Mouse (Mus musculus): ENCODE data around the gene Bloc1s4.

Gene Bloc1s4

DNA sequence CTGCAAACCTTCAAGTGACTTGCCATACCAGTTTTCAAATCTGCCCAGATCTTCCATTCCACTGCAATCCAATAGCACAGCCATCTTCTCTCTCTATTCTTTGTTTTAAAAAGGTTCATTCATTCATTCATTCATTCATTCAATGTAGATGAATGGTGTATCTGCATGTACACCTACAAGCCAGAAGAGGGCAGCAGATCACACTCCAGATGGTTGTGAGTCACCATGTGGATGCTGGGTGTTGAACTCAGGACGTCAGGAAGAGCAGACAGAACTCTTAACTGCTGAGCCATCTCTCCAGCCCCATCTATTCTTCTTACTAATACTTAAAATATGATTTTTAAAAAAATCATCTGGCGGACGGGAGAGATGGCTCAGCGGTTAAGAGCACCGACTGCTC, 8.6 kb upstream of the Bloc1s4 start:
- POLR2A ChIA-PET = interaction anchor here in 1 of 4 experiments (1.5 kb wide), 1 partner anchor 14 kb away, joined by 3 read pairs; no protein-coding TSS in a partner anchor
- CTCF ChIA-PET = interaction anchor here (0.7 to 1.8 kb wide), 5 partner anchors 54 to 388 kb away, joined by 3 to 7 read pairs (median 4); partner anchors contain the start of gene Man2b2 (in 1 of the 4)

DNA sequence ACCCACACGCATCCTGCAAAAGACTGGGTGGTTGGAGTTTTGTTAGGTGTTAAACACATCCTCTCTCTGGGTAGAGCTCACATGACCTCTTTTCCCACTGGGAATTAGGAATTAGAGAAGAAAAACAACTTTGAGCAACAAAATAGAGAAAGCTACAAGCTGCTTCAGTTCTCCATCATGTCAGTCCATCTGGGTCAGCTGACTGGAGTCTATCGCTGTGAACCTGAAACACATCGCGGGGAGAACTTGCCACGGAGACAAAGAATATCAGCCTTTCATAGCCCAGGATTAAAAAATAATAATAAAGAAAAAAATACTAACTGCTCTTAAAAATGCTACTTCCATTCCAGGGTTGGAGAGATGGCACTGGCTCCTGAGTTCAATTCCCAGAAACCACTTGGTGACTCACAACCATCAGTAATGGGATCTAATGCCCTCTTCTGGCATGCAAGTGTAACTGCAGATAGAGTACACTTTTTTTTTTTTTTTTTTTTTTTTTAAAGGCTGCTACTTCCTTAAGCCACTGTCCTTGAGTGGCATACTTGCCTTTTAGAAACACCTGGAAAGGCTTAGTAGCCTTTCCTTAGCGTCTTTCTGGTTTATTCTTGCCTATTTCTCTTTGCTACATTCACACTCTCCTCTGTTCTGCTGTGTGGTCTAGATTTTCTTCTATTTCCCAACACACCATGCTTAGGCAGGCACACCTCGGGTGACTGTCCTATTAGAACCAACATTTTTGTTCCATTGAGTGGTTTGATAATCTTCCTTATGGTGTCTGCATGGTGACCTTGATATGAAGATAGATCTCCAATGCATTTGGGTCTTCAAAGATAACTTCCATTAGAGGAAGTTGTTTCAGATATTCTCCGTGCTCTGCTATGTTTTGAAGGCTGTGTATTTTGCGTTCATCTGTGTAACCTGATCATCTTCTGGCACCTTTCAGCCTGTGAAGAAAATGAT, 1.9 kb upstream of the Bloc1s4 start:
- POLR2A ChIA-PET = interaction anchor here in 2 of 4 experiments (0.9 to 1.1 kb wide), 2 partner anchors 38 to 286 kb away, joined by 3 read pairs; partner anchors contain the start of gene Grpel1 (in 1 of the 2)

DNA sequence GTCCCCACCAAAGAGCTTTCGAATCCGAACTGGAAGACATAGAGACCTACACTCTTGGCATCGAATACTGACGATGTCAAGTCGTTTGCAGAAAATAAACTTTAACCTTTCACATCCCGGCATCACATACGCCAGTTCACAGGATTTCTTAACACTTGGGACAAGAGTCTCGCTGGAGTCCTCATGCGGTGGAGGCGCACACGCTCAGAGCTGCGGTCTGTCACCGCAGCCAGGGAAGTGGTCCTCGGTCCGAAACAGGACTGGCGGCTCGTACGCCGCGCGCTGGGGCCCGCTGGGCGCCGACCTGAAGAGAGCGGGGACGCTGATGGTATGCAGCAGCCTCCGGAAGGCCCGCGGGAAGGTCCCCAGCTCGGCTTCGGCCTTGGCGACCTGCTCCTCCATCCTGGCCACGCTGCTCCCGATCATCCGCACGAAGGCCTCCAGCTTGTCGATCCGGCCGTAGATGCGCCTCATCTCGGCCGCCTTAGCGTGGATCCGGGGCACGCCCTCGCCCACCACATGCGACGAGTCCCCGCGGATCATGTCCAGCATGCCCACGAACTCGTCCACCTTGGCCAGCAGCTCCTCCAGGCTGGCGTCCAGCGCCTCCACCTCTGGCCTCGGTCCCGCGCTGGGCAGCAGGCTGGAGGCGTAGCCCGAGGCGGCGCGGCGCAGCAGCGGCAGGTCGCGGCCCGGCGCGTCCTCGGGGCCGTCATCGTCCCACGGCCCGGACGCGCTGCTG, 485 bp downstream of the Bloc1s4 start:
- POLR2A ChIA-PET = interaction anchor here in 3 of 4 experiments (0.5 to 2.1 kb wide), 14 partner anchors 8 to 496 kb away, joined by 3 to 9 read pairs (median 3); partner anchors contain the start of genes Grpel1 (in 2 of the 3) and Mrfap1 (in 1 of the 3)

More for the DNA sequence above, 1.9 kb upstream of the Bloc1s4 start:
- CTCF ChIA-PET = interaction anchor here in 2 of 4 experiments (0.6 to 1.4 kb wide), 5 partner anchors 10 to 157 kb away, joined by 3 to 8 read pairs (median 3); partner anchors contain the start of gene Tbc1d14 (in 1 of the 2)

DNA sequence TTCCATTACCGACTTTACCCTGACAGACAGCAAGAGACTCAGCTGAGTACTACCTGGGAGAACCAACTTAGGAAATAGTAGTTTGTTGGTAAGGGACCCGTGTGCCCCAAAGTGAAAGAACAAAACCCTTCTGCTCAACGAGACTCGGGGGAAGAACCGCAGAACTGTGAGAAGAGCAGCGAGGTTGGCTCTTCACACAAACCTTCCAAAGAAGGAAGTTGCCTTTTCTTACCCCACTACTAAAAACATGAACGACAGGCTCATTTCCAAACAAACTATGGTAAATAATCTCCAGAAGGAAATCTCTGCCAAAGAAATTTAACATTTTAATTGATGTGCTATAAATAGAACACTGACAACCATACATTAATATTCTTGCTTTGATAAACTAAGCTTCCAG, 1.4 kb downstream of the Bloc1s4 start:
- CTCF ChIA-PET = interaction anchor here in 2 of 4 experiments (0.6 to 1.6 kb wide), 2 partner anchors 83 to 1456 kb away, joined by 3 to 5 read pairs; partner anchors contain the start of gene Man2b2 (in 1 of the 2)
- POLR2A ChIA-PET = interaction anchor here in 3 of 4 experiments (0.5 to 2.1 kb wide), 11 partner anchors 8 to 497 kb away, joined by 3 to 9 read pairs (median 3); partner anchors contain the start of genes Grpel1 (in 1 of the 3) and Mrfap1 (in 1 of the 3)

More for the DNA sequence above, 485 bp downstream of the Bloc1s4 start:
- CTCF ChIA-PET = interaction anchor here in 3 of 4 experiments (0.5 to 1.6 kb wide), 6 partner anchors 8 to 212 kb away, joined by 3 to 7 read pairs (median 4); partner anchors contain the start of gene Man2b2 (in 1 of the 3)

DNA sequence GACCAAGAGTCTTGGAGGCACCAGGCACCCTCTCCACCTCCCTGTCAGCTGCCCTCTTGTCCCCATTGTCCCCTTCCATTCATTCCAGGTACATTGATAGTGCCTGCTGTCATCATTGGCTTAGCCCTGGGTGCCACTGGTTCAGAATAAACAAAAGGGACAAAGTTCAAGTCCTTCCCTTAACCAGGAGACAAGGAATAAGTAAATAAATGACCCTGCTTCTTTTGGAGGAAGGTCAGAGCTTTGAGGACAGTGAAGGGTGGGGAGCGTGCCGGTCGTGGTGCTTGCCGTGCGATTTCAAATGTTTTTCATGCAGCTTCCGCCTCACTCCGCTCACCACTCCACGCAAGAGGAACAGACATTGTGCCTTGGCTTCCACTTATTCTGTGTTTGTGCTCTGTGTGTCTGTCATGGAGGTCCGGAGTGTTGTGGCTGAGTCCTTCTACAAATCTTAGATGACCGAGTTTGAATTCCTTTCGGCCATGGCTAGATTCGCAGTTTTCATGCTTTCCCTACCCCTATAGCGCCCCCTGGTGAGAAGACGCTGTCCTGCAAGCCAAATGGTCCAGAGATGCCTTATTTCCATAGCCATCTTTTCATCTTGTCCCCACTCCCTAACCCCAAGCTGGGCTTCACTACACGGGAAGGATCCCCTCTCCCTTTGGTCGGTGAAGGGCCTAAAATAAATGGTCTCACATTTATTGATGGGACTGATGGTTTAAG, 6.2 kb downstream of the Bloc1s4 start:
- ChIA-PET CTCF (interaction anchor here (0.6 to 1.6 kb wide), 22 partner anchors 11 to 584 kb away, joined by 3 to 6 read pairs (median 3); partner anchors contain the start of genes D5Ertd579e (in 1 of the 4), Grpel1 (in 1 of the 4) and Tada2b (in 1 of the 4)), POLR2A (interaction anchor here in 3 of 4 experiments (0.6 to 1.2 kb wide), 9 partner anchors 11 to 277 kb away, joined by 3 to 4 read pairs (median 3); partner anchors contain the start of gene Grpel1 (in 1 of the 3))

DNA sequence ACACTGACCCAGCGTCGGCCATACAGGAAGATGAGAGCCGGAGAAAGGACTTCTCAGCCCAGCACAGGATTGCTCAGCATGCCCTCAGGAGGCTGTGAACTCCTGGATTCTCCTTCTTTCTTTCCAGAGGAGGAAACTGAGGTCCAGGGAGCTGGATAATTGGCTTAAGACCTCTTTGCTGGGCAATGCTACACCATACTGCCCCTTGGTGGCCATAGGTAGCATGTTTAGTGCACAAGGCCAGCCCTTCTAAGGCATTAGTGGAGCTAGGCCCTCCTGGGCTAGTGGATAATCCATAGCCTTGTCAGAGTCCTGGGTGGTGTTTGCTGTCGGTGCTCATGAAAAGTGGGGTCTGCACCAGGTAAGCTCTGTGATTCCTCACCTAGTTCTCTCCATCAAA, 8.6 kb downstream of the Bloc1s4 start:
- POLR2A ChIA-PET = interaction anchor here in 3 of 4 experiments (0.5 to 2.7 kb wide), 20 partner anchors 8 to 1299 kb away, joined by 3 to 22 read pairs (median 4); partner anchors contain the start of genes Grpel1 (in 2 of the 3), Bloc1s4 (in 1 of the 3) and Stx18 (in 1 of the 3)
- CTCF ChIA-PET = interaction anchor here (0.6 to 2.1 kb wide), 42 partner anchors 8 to 758 kb away, joined by 3 to 28 read pairs (median 4); partner anchors contain the start of genes Bloc1s4 (in 3 of the 4), D5Ertd579e (in 1 of the 4), Grpel1 (in 1 of the 4) and Man2b2 (in 1 of the 4)

DNA sequence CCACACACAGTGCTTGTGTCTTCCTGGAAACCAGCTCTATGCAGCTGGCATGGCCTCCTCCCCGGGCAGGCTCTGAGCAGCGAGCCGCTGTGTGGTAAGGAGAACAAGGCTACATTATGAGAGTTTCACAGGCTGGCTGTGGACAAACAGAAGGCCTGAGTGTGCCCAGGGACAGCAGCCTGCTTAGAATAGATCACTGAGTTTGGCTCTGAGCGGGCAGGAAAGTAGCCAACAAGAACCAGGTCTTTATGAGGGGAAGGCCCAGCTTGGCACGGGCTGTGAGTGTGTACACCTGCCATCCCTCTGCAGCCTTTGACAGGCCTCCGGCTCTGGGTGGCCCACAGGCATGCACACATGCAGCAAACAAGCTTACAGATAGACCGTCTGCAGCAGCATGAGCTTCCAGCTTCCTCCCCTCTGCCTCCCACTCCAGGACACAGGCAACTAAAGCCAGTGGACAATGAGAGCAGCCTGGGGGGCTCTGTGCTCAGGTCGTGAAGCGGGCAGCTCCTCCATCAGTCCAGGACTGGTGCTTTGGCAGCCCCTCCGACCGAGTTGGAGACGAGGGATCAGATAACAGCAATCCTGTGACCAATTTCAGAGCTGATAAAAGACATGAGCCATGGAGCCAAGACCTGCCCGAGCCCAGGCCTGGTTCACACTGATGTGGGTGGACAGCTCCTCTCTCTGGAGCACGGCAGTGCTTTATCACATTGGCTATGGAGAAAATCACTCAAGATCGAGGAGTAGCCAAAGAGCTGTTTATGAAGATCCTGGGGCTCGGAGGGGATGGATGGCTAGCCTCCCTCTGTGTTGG, 9.4 kb downstream of the Bloc1s4 start:
- ChIA-PET POLR2A (interaction anchor here in 3 of 4 experiments (0.5 to 2.7 kb wide), 20 partner anchors 8 to 278 kb away, joined by 3 to 22 read pairs (median 4); partner anchors contain the start of genes Grpel1 (in 2 of the 3) and Bloc1s4 (in 1 of the 3)), CTCF (interaction anchor here (0.5 to 2.1 kb wide), 39 partner anchors 8 to 757 kb away, joined by 3 to 28 read pairs (median 4); partner anchors contain the start of genes Bloc1s4 (in 3 of the 4), D5Ertd579e (in 1 of the 4), Grpel1 (in 1 of the 4) and Man2b2 (in 1 of the 4))

DNA sequence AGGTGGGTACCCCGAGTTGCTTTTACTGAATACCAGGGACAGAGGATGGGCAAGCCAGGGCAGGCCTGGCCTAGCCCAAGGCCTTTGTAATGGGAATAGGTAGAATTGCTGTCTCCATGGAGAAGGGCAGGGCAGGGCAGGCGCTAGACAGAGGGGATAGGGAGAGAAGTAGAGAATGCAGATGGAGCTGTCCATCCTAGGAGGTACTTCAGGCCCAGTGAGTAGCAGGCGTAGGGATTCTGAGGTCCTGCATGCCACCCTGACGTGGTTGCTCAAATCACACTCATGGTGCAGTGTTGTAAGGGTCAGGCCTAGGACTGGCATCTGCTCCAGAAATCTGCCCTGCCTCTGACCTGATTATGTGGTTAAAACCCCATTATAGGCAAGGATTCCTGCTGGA, 10.7 kb downstream of the Bloc1s4 start:
- POLR2A ChIA-PET = interaction anchor here in 3 of 4 experiments (0.7 to 1.9 kb wide), 9 partner anchors 9 to 728 kb away, joined by 3 to 13 read pairs (median 5); partner anchors contain the start of genes Bloc1s4 (in 1 of the 3) and Grpel1 (in 1 of the 3)
- CTCF ChIA-PET = interaction anchor here in 2 of 4 experiments (0.6 to 1.0 kb wide), 5 partner anchors 11 to 262 kb away, joined by 3 to 4 read pairs (median 3); no protein-coding TSS in a partner anchor

DNA sequence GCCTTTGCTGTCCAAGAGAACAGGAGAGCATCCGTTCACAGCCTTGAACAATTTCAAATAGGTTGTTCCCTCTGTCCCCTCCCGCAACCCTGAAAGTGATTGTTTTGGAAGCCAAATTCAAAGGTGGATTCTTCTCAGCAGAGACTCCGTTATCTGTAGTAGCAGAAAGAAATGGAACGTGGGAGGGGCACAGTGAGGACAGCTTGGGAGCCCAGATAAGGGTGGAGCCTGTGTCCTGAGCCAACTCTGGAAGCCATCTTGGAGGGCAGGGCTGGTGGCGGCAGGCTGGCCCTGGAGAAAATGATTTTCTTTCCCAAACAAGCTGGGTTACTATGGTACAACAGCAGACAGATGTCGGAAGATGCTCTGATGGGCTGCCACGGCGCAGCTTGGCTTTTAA, 12.4 kb downstream of the Bloc1s4 start:
- CTCF ChIA-PET = no interaction called here
- POLR2A ChIA-PET = interaction anchor here in 2 of 4 experiments (0.6 to 1.4 kb wide), 5 partner anchors 12 to 170 kb away, joined by 3 to 5 read pairs (median 3); no protein-coding TSS in a partner anchor

DNA sequence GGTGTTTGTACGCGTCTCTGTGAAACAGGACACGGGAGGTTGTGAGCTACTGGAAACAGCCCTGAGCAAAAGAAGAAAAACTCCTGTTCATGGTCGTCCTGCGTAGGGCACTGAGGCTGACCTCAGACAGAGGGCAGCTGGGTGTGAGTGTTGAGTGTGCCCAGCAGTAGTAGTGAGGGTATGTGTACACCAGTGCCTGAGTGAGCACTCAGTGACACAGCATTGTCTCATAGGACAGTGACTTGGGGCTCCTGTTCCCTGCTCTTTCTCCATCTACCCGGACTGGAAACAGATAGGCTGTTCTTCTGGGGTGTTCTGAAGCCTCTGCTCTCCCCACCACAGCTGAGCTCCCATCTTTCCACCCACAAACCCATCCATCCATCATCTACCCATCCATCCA, 13.3 kb downstream of the Bloc1s4 start:
- ChIA-PET CTCF (interaction anchor here in 1 of 4 experiments (0.9 kb wide), 1 partner anchor 158 kb away, joined by 3 read pairs; no protein-coding TSS in a partner anchor), POLR2A (interaction anchor here in 1 of 4 experiments (0.7 kb wide), 1 partner anchor 12 kb away, joined by 3 read pairs; no protein-coding TSS in a partner anchor)

DNA sequence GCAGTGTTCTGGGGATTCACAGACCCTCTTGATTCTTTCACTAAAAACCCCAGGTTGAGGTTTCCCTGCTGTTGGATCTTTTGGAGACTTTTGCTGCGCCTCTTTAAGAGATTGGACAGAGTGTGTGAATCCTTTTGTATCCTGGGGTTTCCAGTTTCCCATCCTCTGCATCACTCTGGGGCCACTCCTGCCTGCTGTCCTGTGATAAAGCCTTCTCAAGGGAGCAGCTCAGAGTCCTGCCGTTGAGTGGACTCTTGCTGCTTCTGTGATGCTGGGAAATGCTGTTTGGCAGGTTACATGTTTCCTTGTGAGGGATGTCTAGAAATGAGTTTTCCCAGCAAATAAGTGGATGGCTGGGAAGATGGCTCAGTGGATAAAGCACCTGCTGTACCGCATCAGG, 15.0 kb downstream of the Bloc1s4 start:
- CTCF ChIA-PET = interaction anchor here in 1 of 4 experiments (0.7 kb wide), 1 partner anchor 92 kb away, joined by 5 read pairs; no protein-coding TSS in a partner anchor
- POLR2A ChIA-PET = no interaction called here

DNA sequence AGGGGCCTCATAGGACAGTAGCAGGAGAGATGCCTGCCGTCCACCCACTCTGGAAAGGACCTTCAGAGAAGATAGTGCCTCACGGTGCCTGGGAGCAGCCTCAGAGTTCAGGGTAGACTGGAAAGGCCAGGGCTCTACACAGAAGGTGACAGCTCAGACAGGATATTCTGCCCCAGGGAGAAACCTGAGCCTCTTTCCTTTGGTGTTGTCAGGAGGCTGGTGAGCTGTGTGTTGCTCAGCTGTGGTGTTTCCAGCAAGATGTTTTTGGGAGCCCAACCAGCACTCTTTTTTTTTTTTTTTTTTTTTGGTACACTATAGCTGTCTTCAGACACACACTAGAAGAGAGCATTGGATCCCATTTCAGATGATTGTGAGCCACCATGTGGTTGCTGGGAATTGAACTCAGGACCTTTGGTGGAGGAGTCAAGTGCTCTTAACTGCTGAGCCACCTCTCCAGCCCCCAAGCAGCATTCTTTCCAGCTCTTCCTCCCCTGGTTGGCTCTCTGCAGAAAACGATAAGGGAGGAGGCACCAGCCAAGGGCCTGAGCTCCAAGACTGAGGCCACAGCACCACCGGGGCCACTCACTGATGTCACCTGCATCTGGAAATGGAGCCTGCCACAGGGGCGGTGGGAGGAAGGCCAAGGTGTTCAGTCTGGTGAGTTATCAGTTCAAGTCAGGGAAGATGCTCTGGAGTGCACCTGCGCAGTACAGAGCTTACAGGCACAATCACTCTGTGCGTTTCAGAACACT, 16.4 kb downstream of the Bloc1s4 start:
- POLR2A ChIA-PET = interaction anchor here in 2 of 4 experiments (0.6 to 1.3 kb wide), 2 partner anchors 8 to 387 kb away, joined by 5 read pairs; no protein-coding TSS in a partner anchor
- CTCF ChIA-PET = interaction anchor here in 3 of 4 experiments (0.6 to 1.0 kb wide), 5 partner anchors 11 to 314 kb away, joined by 3 to 4 read pairs (median 3); no protein-coding TSS in a partner anchor

DNA sequence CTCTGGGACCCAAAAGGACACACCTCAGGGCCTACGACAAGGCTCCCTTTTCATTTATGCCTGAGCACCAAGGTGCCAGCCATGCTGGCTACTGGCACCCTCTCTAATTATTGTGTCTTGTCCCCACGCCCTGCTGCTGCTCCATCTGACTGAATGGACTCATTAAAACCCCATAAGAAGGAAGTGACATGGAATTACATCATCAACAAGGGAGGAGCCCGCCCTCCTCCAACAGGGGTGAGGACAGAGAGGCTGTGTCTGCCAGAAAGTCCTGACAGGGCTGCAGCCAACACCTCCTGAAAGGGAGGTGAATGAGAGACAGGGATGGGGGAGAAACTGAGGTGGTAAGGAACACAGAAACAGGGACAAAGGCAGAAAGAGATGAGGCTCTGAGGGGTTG, 17.8 kb downstream of the Bloc1s4 start:
- POLR2A ChIA-PET = interaction anchor here in 2 of 4 experiments (0.6 to 1.3 kb wide), 3 partner anchors 9 to 365 kb away, joined by 3 to 5 read pairs (median 3); no protein-coding TSS in a partner anchor
- CTCF ChIA-PET = interaction anchor here in 1 of 4 experiments (1.0 to 1.2 kb wide), 3 partner anchors 9 to 128 kb away, joined by 3 to 4 read pairs (median 3); no protein-coding TSS in a partner anchor

DNA sequence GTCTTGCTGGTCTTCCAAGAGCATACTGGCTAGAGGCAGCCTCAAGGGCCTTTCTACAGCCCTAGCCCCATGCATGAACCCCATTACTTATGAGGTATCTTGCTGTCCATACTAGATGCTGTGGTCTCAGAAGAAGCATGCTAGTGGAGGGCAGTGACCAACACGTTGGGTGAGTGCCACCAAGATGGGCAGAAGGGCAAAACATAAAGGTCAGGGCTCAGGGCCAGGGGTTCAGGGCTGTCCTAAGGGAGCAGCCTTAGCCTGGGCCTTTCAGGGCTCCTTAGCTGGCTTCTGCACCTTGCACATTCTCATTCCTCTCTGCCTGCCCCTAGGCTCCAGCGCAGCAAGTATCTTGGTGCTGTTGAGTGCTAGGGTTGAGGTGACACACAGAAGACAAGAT, 18.5 kb downstream of the Bloc1s4 start:
- CTCF ChIA-PET = interaction anchor here in 2 of 4 experiments (0.6 to 1.2 kb wide), 3 partner anchors 10 to 128 kb away, joined by 3 read pairs; no protein-coding TSS in a partner anchor
- POLR2A ChIA-PET = interaction anchor here in 1 of 4 experiments (0.6 to 2.1 kb wide), 2 partner anchors 8 to 32 kb away, joined by 3 to 5 read pairs; no protein-coding TSS in a partner anchor
